Mouse (Mus musculus) stomach, postnatal 0 days (tissue): Measurements from ENCODE around the gene Gm20683.

Source experiments
- CTCF ChIP-seq: IDR thresholded peaks from 2 replicates; pipeline ENCODE4 v1.5.1; 2016; ENCODE audit warnings: antibody characterized with exemption, low read depth, mild to moderate bottlenecking, moderate library complexity
- EP300 ChIP-seq: optimal IDR thresholded peaks from 2 replicates; pipeline ENCODE3; 2016; ENCODE audit warnings: antibody characterized with exemption

DNA sequence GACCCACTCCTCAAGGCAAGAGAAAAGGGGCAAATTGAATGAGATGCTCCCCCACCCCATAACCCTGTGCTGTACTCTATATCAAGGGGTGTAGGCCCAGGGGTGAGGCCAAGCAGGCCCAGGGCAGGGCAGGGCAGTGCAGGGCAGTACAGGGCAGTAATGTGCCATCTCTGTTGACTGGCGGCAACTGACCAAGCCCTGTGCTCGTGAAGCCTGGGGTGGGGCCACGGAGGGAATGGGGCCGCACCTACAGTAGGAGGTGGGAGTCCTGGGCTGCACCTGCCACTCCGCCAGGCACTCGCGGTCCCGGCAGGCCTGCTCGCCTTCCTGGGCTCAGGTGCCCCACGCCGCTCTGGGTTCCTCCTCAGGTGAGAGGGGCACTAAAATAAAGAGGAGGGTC is 23.7 kb upstream of the Gm20683 start:
- TF ChIP-seq CTCF, result no peak
- TF ChIP-seq EP300, result no peak
